Mouse (Mus musculus) limb, embryonic 12.5 days (tissue): ENCODE results near the gene Dmrtb1. TPM values are rescaled to one million over a fixed set of nuclear protein-coding genes. Genes with fewer than 3 reads are reported as not detected.
A peak's percentile ranks its signal among the peaks of the same experiment; 100 is the strongest.

Experiments used
- ATAC-seq: fragments of 200-750 bp; cut with Nextera tagmentation; 2 replicates; pipeline ENCODE4 v1.8.0; 2017; ENCODE audit warnings: low read depth, moderate TSS enrichment; ENCODE audit not compliant: insufficient number of reproducible peaks, insufficient read depth, low FRiP score, low TSS enrichment
- H3K27ac ChIP-seq: fragments of 300-500 bp; sonication (generic); 2 replicates; pipeline ENCODE4 v1.5.1; 2016; ENCODE audit warnings: mild to moderate bottlenecking, moderate library complexity
- H3K27me3 ChIP-seq: fragments of 300-500 bp; sonication (generic); 2 replicates; pipeline ENCODE4 v1.6.1; 2016; ENCODE audit warnings: mild to moderate bottlenecking, moderate library complexity
- H3K36me3 ChIP-seq: fragments of 300-500 bp; sonication (generic); 2 replicates; pipeline ENCODE4 v1.6.1; 2016; ENCODE audit warnings: mild to moderate bottlenecking, moderate library complexity
- H3K4me1 ChIP-seq: fragments of 300-500 bp; sonication (generic); replicated peaks from 2 replicates; pipeline ENCODE4 v1.6.1; 2016
- H3K4me2 ChIP-seq: fragments of 300-500 bp; sonication (generic); 2 replicates; pipeline ENCODE4 v1.6.1; 2016; ENCODE audit warnings: mild to moderate bottlenecking, moderate library complexity
- H3K4me3 ChIP-seq: fragments of 300-500 bp; sonication (generic); replicated peaks from 2 replicates; pipeline ENCODE4 v1.5.1; 2016; ENCODE audit warnings: mild to moderate bottlenecking
- H3K9ac ChIP-seq: fragments of 300-500 bp; sonication (generic); replicated peaks from 2 replicates; pipeline ENCODE4 v1.6.1; 2016; ENCODE audit warnings: mild to moderate bottlenecking, moderate library complexity
- H3K9me3 ChIP-seq: fragments of 300-500 bp; sonication (generic); 2 replicates; pipeline ENCODE4 v1.6.1; 2016; ENCODE audit warnings: mild to moderate bottlenecking, moderate library complexity
- WGBS: fragments of 180-500 bp; shearing (Covaris S2); methylation state at CpG from one replicate; pipeline ENCODE4 v1.1.7; 2016; 5-methylcytosine and 5-hydroxymethylcytosine counted together
- polyA plus RNA-seq: library from polyadenylated mRNA; unstranded; fragments of >200 nt; fragmentation: Nextera tagmentation; extraction: Ambion mirVana; gene quantifications from 2 replicates; pipeline ENCODE4 v1.2.1, GENCODE M21; 2016

Gene Dmrtb1
- polyA plus RNA-seq: 0.25 and 0.27 TPM in 2 replicates

GRCm38 (mm10) chr4:107684130-107684529, at the start of gene Dmrtb1:
Gene Dmrtb1 (minus strand): TSS chr4:107684230.
- H3K27me3 ChIP-seq: peaks cover 21% of the 10 kb centered on the region; the same call in 1 of the 2 replicates
- H3K4me3 ChIP-seq: no peak within 1 kb of the TSS
- no peak for ATAC-seq
- no peak within 1 kb of the TSS for H3K27ac ChIP-seq
- H3K9me3 ChIP-seq: no peaks in the 10 kb centered on the region
- H3K4me1 ChIP-seq: peaks cover 30% of the 10 kb centered on the region
- no peak within 1 kb of the TSS for H3K9ac ChIP-seq
- H3K4me2 ChIP-seq: no peak within 1 kb of the TSS
- no peaks in the 10 kb centered on the region for H3K36me3 ChIP-seq
- WGBS: 89% methylated on average over 14 of the region's 14 CpGs

- Histone ChIP-seq H3K4me1 (peaks cover 34% of the 10 kb centered on the region), H3K9ac (no peak overlapping the region), H3K27ac (no peak overlapping the region), H3K9me3 (no peaks in the 10 kb centered on the region), H3K4me2 (no peak overlapping the region), H3K27me3 (peaks cover 58% of the 10 kb centered on the region), H3K4me3 (no peak overlapping the region), H3K36me3 (no peaks in the 10 kb centered on the region)
- 12% methylated on average over 3 of the region's 3 CpGs for WGBS
- no peak for ATAC-seq
Observed at GRCm38 (mm10) chr4:107733603-107734002, 49.6 kb upstream of the Dmrtb1 start.

DNA sequence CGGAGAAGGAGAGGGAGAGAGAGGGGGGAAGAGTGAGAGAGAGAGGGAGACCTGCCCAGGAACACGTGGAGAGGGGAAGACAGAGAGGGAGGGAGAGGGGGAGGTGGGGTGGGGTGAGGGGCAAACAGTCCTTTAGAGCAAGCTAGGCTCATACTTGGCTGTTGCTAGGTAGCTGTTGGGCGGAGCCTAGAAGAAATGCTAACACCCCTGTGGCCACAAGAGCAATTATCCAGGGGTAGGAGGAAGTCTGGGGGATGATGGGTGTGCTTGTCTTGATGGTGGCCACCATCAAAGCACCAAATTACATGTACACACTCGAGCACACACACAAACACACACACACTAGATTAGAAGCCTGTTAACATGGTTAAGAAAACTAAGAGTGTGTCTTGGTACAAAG, 48.6 kb upstream of the Dmrtb1 start:
- H3K9ac ChIP-seq: no peak overlapping the region
- no peaks in the 10 kb centered on the region for H3K36me3 ChIP-seq
- no peaks in the 10 kb centered on the region for H3K9me3 ChIP-seq
- peaks cover 34% of the 10 kb centered on the region for H3K4me1 ChIP-seq
- peak overlapping the region; percentile 3; the same call in 1 of the 2 replicates for H3K4me2 ChIP-seq
- WGBS: 5% methylated on average over 4 of the region's 4 CpGs
- H3K4me3 ChIP-seq: no peak overlapping the region
- H3K27me3 ChIP-seq: peaks cover 60% of the 10 kb centered on the region
- H3K27ac ChIP-seq: no peak overlapping the region
- no peak for ATAC-seq

- Histone ChIP-seq H3K9ac (no peak overlapping the region), H3K4me2 (peak overlapping the region; percentile 3; the same call in 1 of the 2 replicates), H3K27ac (no peak overlapping the region), H3K4me1 (peaks cover 34% of the 10 kb centered on the region), H3K4me3 (no peak overlapping the region), H3K27me3 (peaks cover 56% of the 10 kb centered on the region), H3K9me3 (no peaks in the 10 kb centered on the region), H3K36me3 (no peaks in the 10 kb centered on the region)
- 5% methylated on average over 4 of the region's 4 CpGs for whole genome bisulfite sequencing
- no peak for ATAC-seq
Observed at GRCm38 (mm10) chr4:107732182-107732581, 48.2 kb upstream of the Dmrtb1 start.

DNA sequence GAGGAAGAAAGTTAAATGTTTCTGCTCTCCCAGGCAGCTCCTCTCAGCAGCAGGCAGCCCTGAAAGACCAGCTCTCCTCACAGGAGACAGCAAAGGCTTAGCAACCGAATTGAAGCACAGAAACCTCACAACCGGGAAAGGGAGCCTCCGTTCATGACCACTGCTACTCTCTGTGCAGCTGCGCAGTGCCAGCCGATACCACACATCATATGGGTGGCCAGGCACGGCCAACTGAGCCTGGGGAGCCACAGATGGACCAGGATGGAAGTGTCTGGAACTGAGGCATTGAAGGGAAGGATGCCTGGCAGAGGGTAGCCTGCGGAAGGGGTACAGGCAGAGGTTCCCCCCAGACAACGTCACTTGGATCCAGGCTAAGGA, 47.0 kb upstream of the Dmrtb1 start:
- Histone ChIP-seq H3K36me3 (no peaks in the 10 kb centered on the region), H3K9me3 (no peaks in the 10 kb centered on the region), H3K4me1 (peaks cover 34% of the 10 kb centered on the region), H3K4me2 (no peak overlapping the region), H3K27ac (peak overlapping the region; percentile 29; the same call in 1 of the 2 replicates), H3K27me3 (peaks cover 48% of the 10 kb centered on the region), H3K4me3 (no peak overlapping the region), H3K9ac (no peak overlapping the region)
- WGBS: 48% methylated on average over 8 of the region's 8 CpGs
- ATAC-seq: no peak

GRCm38 (mm10) chr4:107730391-107731087, 46.5 kb upstream of the Dmrtb1 start:
- peaks cover 32% of the 10 kb centered on the region for H3K4me1 ChIP-seq
- H3K27ac ChIP-seq: no peak overlapping the region
- no peaks in the 10 kb centered on the region for H3K36me3 ChIP-seq
- H3K9ac ChIP-seq: no peak overlapping the region
- no peaks in the 10 kb centered on the region for H3K9me3 ChIP-seq
- H3K27me3 ChIP-seq: peaks cover 48% of the 10 kb centered on the region
- 70% methylated on average over 15 of the region's 15 CpGs for WGBS
- ATAC-seq: no peak
- H3K4me3 ChIP-seq: no peak overlapping the region
- no peak overlapping the region for H3K4me2 ChIP-seq

DNA sequence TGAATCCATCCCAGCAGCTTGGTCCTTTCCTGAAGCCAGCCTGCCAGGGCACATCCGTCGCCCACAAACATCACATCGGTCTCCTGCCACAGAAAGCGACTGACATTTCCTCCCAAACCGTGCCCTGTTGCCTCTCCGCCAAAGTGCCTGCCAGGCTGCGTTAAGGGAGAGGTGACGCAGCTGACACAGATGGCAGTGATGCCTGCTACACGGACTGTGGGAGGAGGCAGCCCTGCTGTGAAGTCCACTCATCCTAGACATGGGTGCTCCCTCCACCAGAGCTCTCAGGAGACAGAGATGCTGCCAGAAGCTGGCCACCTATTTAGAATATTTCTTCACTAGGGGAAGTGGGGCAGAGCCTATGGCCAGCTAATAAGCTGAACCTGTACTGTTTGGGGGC, 41.4 kb upstream of the Dmrtb1 start:
- Histone ChIP-seq H3K9ac (no peak overlapping the region), H3K4me1 (no peaks in the 10 kb centered on the region), H3K27ac (no peak overlapping the region), H3K9me3 (no peaks in the 10 kb centered on the region), H3K27me3 (peaks cover 29% of the 10 kb centered on the region; the same call in 1 of the 2 replicates), H3K36me3 (no peaks in the 10 kb centered on the region), H3K4me3 (no peak overlapping the region), H3K4me2 (no peak overlapping the region)
- 65% methylated on average over 9 of the region's 9 CpGs for WGBS
- ATAC-seq: no peak

DNA sequence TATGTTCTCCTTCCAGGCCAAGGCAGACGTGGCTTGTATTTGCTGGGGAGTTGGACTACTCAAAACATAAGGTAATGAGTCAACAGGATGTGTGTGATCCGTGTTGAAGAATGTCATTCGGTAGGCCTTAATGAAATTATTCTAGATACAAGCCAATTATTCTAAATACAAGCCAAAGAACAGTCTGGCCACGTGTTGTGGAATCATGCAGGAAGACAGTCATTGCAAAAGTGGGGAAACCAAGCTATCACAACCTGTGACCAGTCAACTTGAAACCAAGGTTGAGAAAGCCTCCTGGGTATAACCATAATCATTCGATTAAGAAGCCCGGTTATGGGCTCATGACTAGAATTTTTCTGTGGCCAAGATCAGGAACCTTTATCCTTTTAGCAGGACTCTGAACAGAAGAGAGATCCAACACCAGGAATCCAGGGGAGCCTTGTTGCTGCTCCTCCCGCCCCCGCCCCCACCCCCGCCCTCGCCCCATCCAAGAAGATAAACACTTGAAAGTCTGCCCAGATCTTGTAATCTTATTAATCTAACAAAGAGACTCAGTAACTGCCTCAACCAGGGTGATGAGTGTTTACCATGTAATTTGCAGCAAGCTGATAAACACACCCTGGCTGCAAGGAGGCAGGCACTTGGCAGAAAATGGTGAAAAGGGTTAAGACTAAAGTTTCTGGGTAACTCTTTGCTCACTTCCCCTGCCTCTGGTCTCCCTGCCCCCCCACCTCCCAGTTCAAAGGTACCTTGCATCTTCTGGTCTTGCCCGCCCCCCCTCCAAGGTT, 36.2 kb upstream of the Dmrtb1 start:
- Histone ChIP-seq H3K36me3 (no peaks in the 10 kb centered on the region), H3K27ac (no peak overlapping the region)

DNA sequence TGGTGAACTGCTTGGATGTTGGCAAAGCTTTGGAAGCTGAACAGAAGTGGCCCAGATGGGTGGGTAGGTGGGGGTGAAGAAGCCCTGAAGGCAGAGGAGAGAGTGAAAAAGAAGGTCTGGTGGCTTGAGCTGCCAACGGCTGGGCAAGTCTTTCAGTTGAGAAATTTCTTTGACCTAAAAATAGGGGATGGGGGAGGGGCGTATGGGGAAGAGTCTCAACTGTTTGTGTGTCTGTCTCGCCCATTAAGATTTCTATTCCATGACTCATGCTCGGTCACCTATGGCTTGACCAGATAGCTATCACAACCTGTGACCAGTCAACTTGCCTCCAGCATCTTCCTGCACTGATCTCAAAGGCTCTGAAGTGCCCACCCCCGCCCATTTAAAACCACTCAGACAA, 35.1 kb upstream of the Dmrtb1 start:
- H3K36me3 ChIP-seq: no peaks in the 10 kb centered on the region
- no peak overlapping the region for H3K4me2 ChIP-seq
- 76% methylated on average over 5 of the region's 5 CpGs for WGBS

More for the DNA sequence above, 36.2 kb upstream of the Dmrtb1 start:
- Histone ChIP-seq H3K4me2 (no peak overlapping the region), H3K4me3 (no peak overlapping the region), H3K27me3 (peaks cover 3% of the 10 kb centered on the region; the same call in 1 of the 2 replicates), H3K4me1 (no peaks in the 10 kb centered on the region), H3K9ac (no peak overlapping the region), H3K9me3 (no peaks in the 10 kb centered on the region)
- ATAC-seq: no peak
- 75% methylated on average over 11 of the region's 11 CpGs for WGBS

GRCm38 (mm10) chr4:107718720-107719119, 34.7 kb upstream of the Dmrtb1 start:
- Histone ChIP-seq H3K9me3 (no peaks in the 10 kb centered on the region), H3K4me3 (no peak overlapping the region), H3K4me1 (no peaks in the 10 kb centered on the region), H3K36me3 (no peaks in the 10 kb centered on the region), H3K27me3 (peaks cover 3% of the 10 kb centered on the region; the same call in 1 of the 2 replicates), H3K9ac (no peak overlapping the region), H3K27ac (no peak overlapping the region), H3K4me2 (no peak overlapping the region)
- no peak for ATAC-seq
- 89% methylated on average over 8 of the region's 8 CpGs for WGBS

More for the DNA sequence above, 35.1 kb upstream of the Dmrtb1 start:
- Histone ChIP-seq H3K4me1 (no peaks in the 10 kb centered on the region), H3K9ac (no peak overlapping the region), H3K4me3 (no peak overlapping the region), H3K9me3 (no peaks in the 10 kb centered on the region), H3K27ac (no peak overlapping the region), H3K27me3 (peaks cover 3% of the 10 kb centered on the region; the same call in 1 of the 2 replicates)
- no peak for ATAC-seq

DNA sequence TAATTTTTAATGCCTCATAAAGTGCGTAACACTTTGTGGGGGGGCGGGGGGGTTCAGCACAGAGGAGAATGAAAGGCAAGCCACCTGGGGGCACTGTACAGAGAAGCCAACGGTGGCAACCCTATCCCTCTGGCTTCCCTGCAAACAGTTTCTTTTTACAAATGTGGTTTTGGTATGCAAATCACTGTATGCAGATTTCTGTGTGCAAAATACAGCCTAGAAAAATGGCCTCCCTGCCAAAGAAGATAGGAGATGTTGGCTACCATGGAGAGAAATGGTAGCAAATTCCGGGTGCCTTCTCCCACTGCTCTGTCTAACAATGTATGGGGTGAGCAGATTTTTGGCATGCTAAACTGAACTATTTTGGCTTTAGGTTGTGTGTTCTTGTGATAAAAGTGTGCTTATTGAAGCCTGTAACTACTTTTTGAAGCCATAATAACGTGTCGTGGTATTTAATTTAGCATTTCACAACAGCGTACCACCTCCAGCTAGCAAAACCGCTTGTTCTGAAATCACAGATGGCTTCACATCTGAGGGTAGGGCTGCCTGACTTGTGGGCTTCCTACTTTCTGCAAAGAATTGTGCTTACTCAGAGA, 33.8 kb upstream of the Dmrtb1 start:
- no peaks in the 10 kb centered on the region for H3K9me3 ChIP-seq
- H3K4me1 ChIP-seq: no peaks in the 10 kb centered on the region
- WGBS: 70% methylated on average over 8 of the region's 8 CpGs
- H3K36me3 ChIP-seq: no peaks in the 10 kb centered on the region
- no peak overlapping the region for H3K27ac ChIP-seq
- no peak overlapping the region for H3K9ac ChIP-seq
- H3K27me3 ChIP-seq: no peaks in the 10 kb centered on the region; the same call in 1 of the 2 replicates
- ATAC-seq: no peak
- H3K4me2 ChIP-seq: no peak overlapping the region
- H3K4me3 ChIP-seq: no peak overlapping the region
